Mouse (Mus musculus) T-cell, adult 2 months (primary cell): ENCODE results near the gene Lrrc74a.

ENCODE experiments used
- DNase-seq: peaks from one replicate; pipeline ENCODE4 v3.0.0; 2022; ENCODE audit warnings: low spot score

The Lrrc74a gene

GRCm38 (mm10) chr12:86734319-86734810 is at the start of gene Lrrc74a:
Gene Lrrc74a, plus strand, starts transcription at chr12:86734369.
- no peak for DNase-seq

- no peak for DNase-seq
Observed at GRCm38 (mm10) chr12:86685275-86685674, 48.9 kb upstream of the Lrrc74a start.

DNA sequence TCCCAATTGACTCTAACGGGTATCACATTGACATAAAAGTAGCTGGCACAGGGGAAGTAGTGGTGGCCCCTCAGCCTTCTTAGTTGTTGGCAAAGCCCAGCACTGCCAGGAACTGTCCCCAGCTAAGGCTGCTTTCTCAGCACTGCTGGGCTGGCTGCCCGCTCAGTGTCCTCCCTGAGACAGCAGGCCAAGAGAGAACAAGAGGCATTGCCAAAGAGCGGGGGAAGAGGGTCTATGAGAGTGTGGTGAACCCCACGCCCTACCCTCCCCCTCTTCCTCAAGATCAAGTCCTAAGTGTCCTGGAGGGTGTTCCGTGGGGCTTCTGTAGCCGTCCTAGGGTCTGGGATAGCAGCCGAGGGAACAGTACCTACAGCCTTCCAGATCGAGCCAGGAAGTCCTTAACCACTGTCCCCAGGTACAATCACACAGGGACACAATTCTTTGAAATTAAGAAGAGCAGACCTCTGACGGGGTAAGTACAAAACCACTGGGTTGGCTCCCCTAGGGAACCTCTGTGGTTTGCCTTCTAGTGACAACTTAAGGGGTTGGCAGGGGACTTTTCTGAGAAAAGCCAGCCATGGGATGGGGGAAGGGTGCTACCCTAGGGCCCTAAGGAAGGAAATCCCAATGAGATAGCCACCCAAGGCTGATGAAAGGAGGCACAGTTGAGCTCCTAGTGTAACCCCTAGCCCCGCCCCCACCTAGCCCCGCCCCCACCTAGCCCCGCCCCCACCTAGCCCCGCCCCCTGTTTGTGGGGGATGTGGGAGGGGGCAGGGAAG is 47.4 kb upstream of the Lrrc74a start:
- DNase-seq = peak; percentile 36

DNA sequence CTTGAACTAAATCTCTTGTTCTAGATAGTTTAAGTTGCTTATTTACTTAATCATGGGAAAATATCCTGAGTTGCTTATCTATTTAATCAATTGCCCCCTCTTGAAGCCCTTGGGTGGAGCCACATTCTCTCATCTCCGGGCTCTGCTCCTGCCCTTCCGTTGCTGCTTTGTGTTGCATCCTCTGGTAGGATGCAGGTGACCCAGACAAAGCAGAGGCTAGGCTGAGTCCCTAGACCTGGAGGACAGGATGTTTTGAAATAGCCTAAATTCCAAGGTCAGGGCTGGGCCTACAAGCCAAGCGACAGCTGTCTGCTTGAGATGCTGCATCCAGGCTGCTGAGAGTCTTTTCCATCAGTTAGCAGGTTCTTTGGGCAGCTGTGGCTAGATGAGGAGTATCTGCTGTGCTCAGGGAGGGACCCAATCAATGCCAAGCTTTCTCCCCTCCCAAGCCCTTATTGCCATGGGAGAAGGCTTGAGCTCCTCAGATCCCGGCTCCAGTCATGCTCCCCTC is 46.7 kb upstream of the Lrrc74a start:
- no peak for DNase-seq

GRCm38 (mm10) chr12:86687971-86688573 is 46.1 kb upstream of the Lrrc74a start:
- no peak for DNase-seq

DNA sequence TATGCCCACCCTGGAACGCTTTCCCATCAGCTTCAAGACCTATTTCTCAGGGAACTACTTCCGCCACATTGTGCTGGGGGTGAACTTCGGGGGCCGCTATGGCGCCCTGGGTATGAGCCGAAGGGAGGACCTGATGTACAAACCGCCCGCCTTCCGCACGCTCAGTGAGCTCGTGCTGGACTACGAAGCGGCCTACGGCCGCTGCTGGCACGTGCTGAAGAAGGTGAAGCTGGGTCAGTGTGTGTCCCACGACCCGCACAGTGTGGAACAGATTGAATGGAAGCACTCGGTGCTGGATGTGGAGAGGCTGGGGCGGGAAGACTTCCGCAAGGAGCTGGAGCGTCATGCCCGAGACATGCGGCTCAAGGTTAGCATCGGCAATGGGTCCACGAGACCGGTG is 45.3 kb upstream of the Lrrc74a start:
- no peak for DNase-seq

DNA sequence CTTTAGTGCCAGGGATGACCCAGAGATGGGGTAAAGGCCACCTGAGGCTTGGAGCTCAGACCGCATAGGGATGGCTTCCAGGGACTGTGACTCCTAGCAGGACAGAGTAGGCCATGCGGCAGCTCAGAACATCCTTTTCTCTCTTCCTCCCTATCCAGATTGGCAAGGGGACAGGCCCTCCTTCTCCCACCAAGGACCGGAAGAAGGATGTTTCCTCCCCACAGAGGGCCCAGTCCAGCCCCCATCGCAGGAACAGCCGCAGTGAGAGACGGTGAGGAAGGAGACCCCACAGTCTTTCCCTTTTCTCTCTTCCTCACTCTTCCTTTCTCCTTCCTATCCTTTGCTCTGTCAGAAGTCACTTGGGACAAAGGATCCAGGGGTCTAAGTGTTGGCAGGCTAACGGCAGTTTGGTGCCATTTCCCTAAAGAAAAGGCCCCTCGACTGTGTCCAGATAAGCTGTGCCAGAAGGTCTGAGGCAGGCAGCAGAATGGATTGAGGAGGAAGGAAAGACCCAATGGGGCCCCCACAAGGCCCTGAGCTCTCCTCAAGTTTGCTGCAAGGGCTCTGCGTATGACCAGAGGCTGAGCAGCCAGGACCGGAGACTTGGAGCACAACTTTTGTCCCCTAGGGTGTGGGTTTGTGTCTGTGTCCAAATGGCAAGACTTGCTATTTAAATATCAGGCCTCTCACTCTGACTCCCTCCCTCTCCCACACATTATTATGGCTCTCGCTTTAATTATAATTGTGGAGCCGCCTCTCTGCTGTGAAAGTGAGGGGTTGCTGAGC is 43.3 kb upstream of the Lrrc74a start:
- no peak for DNase-seq

DNA sequence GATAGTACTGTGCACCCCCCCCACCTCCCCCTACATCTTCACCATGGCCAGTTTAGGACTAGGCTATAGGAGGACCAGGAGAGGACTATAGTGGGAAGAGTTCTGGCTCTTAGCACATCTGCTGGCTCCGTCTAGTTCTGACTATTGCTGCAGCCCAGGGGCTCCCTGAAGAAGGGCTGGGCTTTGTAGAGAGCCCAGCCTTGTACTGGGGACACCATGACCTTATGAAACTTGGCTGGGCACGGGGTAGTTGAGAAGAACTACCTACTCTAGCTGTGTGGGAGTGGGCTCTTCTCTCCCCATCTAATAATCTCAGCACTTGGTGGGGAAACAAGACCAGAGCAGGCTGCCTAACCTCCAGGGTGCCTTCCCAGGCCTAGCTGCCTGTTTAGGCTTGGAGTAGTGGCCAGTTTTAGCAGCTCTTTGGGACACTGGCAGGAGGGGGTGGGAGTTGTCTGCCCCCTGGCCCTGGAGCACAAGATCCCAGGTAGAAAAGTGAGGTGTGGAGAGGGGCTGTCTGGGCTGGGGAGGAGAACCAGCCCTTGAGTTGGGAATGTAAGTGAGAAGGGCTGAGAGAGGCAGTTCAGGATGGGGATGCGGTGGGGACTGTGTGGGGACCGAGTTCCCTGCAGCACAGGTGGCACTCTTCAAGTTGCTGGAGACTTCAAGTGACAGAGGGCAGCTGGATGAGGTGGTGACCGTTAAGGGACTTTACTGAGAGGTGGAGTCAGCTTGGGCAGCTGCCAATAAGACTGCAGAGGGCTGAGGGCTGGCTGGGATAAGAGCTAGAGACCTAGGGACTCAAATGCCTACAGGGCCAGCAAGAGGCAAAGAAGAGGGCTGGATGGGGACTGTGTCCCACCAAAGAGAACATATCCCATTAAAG is 41.5 kb upstream of the Lrrc74a start:
- DNase-seq = no peak

- no peak for DNase-seq
Observed at GRCm38 (mm10) chr12:86693389-86693788, 40.8 kb upstream of the Lrrc74a start.

DNA sequence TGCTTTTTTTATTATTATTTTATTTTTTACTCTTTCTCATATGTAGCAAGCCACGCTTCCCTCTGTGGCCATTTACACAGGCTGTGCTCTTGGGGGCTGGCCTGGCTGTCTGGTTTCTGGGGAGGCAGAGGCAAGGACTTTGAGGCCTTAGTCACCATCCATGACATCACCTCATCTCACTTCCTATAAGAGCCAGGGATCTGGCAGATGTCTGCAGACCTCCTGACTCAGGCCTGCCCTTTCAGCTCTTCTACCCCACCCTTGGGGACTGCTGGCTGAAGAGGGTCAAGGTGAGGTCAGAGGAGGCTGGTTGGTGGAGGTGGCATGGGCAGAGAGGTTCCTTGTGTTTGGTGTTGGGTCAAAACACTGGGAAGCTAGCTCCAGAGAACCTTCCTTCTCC is 39.7 kb upstream of the Lrrc74a start:
- DNase-seq = no peak

DNA sequence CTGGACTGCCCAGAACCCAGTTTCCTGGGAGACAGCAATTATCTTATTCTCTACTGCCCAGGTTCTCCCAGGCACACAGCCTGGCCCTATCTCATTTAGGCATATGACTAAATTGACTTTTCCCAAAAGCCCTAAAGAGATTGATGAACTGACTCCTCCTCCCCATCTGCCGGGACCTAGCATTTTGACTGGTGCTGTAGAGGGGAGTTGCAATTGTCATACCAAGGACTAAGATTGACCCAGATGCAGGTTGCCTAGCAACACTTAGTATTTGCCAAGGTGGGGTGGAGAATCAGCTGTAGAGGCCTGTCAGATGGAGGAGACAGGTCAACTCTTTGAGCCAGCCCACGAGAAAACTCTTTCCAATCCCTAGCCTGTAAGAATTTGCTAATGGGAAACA is 36.2 kb upstream of the Lrrc74a start:
- DNase-seq = no peak

GRCm38 (mm10) chr12:86698537-86698936 is 35.6 kb upstream of the Lrrc74a start:
- DNase-seq = no peak

DNA sequence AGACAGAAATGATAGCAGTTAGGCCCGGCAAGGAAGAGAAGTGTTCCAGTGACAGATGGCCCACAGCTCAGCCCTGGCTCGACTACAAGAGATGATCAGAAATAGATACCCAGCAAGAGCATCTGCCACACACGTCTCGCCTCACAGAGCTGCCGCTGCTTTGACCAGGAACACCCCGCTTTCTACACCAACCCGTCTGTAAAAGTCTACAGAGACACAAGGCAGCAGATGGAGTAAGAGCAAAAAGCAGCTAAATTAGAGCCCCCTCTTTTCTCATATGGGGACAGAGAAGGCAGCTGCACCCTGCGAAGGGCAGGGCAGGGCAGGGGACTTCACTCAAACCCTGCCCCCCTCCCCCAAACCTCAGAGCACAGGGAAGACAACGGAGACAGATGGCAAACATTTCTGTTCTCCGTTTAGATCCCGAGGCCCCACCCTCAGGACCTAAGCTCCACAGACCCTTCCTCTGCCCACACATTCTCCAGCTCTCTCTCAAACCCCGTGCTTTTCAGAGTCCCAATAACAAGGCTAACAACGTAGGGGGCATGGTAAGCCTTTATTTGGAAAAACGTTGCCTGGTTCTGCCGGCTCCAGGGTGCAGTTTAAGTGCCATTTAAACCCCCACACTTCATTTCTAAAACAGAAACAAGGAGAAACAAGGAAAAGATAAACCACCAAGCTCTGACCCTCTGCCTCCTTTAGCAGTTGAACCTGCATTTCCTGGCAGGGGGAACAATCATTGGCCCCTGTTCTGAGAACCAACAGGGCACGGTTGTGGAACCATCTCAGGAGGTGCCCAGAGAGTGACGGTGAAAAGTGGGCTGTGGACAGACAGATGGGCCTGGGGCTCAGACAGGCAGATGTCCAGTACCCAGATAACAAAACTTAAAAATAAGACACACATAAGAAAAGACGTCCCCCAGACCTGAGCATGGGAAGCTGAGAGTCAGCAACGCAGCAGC is 33.9 kb upstream of the Lrrc74a start:
- DNase-seq = no peak

GRCm38 (mm10) chr12:86700927-86701310 is 33.2 kb upstream of the Lrrc74a start:
- no peak for DNase-seq

DNA sequence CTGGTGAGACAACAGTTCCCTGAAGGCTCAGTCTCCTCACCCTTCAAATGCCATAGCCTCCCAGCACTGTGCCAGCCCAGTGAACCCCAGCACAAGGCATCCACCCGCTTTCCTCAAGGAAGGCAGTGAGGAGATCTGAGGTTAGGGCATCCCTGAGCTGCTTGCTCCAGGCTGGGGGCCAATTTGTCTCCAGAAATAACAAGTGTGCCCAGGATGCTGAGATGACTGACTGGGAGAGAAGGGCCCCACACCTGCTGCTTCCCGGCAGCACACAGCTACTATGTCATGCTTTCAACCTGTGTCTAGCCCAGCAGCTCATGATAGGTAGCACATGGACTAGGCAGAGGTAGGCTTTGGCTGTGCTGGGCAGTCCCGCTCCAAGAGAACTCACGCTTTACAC is 32.7 kb upstream of the Lrrc74a start:
- no peak for DNase-seq

GRCm38 (mm10) chr12:86702690-86703089 is 31.5 kb upstream of the Lrrc74a start:
- DNase-seq = no peak

GRCm38 (mm10) chr12:86705843-86706242 is 28.3 kb upstream of the Lrrc74a start:
- DNase-seq = no peak

GRCm38 (mm10) chr12:86714026-86714425 is 20.1 kb upstream of the Lrrc74a start:
- DNase-seq = no peak

DNA sequence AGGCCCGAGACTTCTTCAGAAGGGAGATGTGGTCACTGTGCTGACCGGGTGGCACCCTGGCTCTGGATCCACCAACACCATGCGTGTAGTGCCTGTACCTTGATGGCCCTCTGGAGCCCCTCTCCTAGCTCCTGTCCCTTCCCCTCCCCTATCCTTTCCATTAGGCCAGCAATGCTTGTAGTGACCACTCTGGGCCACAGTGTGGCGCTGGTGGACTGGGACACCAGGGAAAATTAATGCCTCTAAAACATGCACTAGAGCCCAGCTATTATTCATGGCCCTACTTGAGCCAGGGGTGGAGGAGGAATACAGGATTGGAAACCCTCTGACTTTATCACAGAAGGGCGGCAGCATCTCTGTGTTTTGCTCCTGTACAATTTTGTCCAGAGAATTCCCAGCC is 18.8 kb upstream of the Lrrc74a start:
- DNase-seq = peak; percentile 48

DNA sequence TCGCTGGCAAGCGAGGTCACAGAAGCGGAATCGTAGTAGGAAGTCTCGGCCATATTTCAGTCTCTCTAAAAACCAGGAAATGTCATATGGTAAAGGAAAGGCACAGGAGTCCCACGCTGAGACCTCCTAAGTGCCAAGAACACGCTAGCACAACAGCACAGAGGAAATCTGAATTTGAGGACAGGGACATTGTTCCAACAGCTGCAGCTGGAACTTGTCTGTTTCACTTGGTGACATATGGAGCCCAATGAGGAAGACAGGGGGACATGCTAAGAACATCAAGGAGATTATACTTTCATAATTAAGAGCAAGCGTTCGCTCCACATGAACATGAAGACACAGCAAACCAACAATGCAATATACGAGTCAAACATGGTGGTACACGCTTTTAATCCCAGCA is 17.2 kb upstream of the Lrrc74a start:
- DNase-seq = no peak
